Mouse (Mus musculus) testis, adult 2 months (tissue): ENCODE data around the gene Gm3336. TPM values are rescaled to one million over a fixed set of nuclear protein-coding genes. Genes with fewer than 3 reads are reported as not detected.

Source experiments
- H3K27ac ChIP-seq: fragments of 200-500 bp; 2 replicates; pipeline ENCODE4 v1.5.1; 2012; ENCODE audit warnings: low read depth, low read length; ENCODE audit not compliant: control insufficient read depth, insufficient read depth
- H3K27me3 ChIP-seq: fragments of 200-500 bp; 2 replicates; pipeline ENCODE4 v1.6.1; 2012; ENCODE audit warnings: mild to moderate bottlenecking, low read length, moderate library complexity; ENCODE audit not compliant: control insufficient read depth, insufficient read depth
- H3K36me3 ChIP-seq: fragments of 200-500 bp; 2 replicates; pipeline ENCODE4 v1.6.1; 2012; ENCODE audit warnings: mild to moderate bottlenecking, low read length; ENCODE audit not compliant: control insufficient read depth, insufficient read depth
- H3K4me1 ChIP-seq: fragments of 200-500 bp; 2 replicates; pipeline ENCODE4 v1.6.1; 2012; ENCODE audit warnings: low read length; ENCODE audit not compliant: control insufficient read depth, insufficient read depth
- H3K4me3 ChIP-seq: fragments of 200-500 bp; 2 replicates; pipeline ENCODE4 v1.5.1; 2012; ENCODE audit warnings: low read depth, mild to moderate bottlenecking, low read length, moderate library complexity, mixed read lengths; ENCODE audit not compliant: control insufficient read depth
- CTCF ChIP-seq: fragments of 200-500 bp; IDR thresholded peaks from 2 replicates; pipeline ENCODE4 v1.5.1; 2012; ENCODE audit warnings: low read depth, mild to moderate bottlenecking, inconsistent platforms, low read length, moderate library complexity; ENCODE audit not compliant: control insufficient read depth, insufficient read depth, insufficient replicate concordance
- POLR2A ChIP-seq: fragments of 200-500 bp; IDR thresholded peaks from 2 replicates; pipeline ENCODE4 v1.6.1; 2012; ENCODE audit warnings: low read depth, mild to moderate bottlenecking, inconsistent platforms, low read length, moderate library complexity; ENCODE audit not compliant: control insufficient read depth
- polyA plus RNA-seq: library from polyadenylated mRNA; depleted of rRNA; stranded (reverse); fragments of >200 nt; gene quantifications from 2 replicates; pipeline ENCODE4 v1.2.3, GENCODE M21; 2012

Gm3336 gene
- polyA plus RNA-seq, 1 experiment = 0.86 TPM

GRCm38 (mm10) chr8:70684291-70684690 is 34.1 kb upstream of the Gm3336 start:
- TF ChIP-seq CTCF = no peak
- no peak for TF ChIP-seq POLR2A
- H3K4me1 ChIP-seq = peaks cover 5% of the 10 kb centered on the region
- no peaks in the 10 kb centered on the region for H3K36me3 ChIP-seq
- no peaks in the 10 kb centered on the region for H3K27me3 ChIP-seq
- no peak overlapping the region for H3K4me3 ChIP-seq
- H3K27ac ChIP-seq = no peak overlapping the region

DNA sequence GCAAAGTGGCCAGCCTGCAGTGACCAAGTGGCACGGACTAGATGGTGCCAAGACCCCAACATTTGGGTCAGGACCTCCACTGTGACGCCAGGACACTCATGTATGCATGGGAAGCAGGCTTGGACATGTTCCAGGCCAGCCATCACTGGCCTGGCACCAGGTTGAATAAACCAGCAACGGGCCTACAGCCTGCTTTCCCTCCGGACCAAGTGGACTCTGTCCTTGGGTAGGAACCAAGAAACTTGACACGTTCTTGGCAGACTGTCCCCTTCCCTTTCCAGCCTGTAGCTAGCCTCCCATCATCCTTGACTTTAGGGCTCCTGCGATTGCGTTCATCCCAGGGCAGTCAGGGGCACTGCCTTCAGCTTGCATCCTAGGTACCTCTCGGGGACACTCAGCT is 30.8 kb upstream of the Gm3336 start:
- TF ChIP-seq POLR2A (0 out of 2 replicates have a peak, but pooled peaks have one; percentile 36), CTCF (no peak)
- Histone ChIP-seq H3K27ac (0 out of 2 replicates have a peak overlapping the region, but pooled peaks have one; percentile 1), H3K4me3 (no peak overlapping the region), H3K36me3 (no peaks in the 10 kb centered on the region), H3K27me3 (no peaks in the 10 kb centered on the region), H3K4me1 (peaks cover 9% of the 10 kb centered on the region)

DNA sequence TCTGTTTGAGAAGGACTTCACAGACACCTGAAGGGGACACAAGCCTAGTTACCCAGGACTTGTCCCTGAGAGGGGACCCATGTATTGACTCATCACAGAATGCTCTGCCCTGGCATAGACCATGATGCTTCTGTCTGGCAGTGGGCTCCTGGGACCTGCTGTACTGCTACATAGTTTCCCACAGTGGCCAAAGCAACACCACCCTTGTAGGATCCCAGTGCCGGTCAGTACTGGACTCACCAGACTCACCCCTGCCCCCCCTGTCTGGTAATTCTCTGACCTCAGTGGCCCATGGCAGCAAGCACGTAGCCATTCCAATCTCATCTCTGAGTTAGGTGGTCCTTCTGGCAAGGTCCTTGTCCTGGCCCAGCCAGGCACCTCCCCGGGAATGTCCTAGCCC is 30.2 kb upstream of the Gm3336 start:
- H3K36me3 ChIP-seq = no peaks in the 10 kb centered on the region
- no peak overlapping the region for H3K4me3 ChIP-seq
- H3K27ac ChIP-seq = no peak overlapping the region
- TF ChIP-seq CTCF (no peak), POLR2A (no peak)
- no peaks in the 10 kb centered on the region for H3K27me3 ChIP-seq
- peaks cover 9% of the 10 kb centered on the region for H3K4me1 ChIP-seq

GRCm38 (mm10) chr8:70689892-70690390 is 28.4 kb upstream of the Gm3336 start:
- Histone ChIP-seq H3K27me3 (no peaks in the 10 kb centered on the region), H3K4me3 (no peak overlapping the region), H3K36me3 (no peaks in the 10 kb centered on the region), H3K27ac (no peak overlapping the region), H3K4me1 (peaks cover 13% of the 10 kb centered on the region)
- no peak for TF ChIP-seq CTCF
- no peak for TF ChIP-seq POLR2A

GRCm38 (mm10) chr8:70691230-70691629 is 27.1 kb upstream of the Gm3336 start:
- Histone ChIP-seq H3K36me3 (no peaks in the 10 kb centered on the region), H3K4me3 (peak overlapping the region; percentile 71), H3K27me3 (no peaks in the 10 kb centered on the region), H3K27ac (peak overlapping the region; percentile 59; the same call in 1 of the 2 replicates), H3K4me1 (peaks cover 26% of the 10 kb centered on the region)
- TF ChIP-seq POLR2A (no peak), CTCF (no peak)

GRCm38 (mm10) chr8:70691727-70692231 is 26.6 kb upstream of the Gm3336 start:
- TF ChIP-seq POLR2A = no peak
- TF ChIP-seq CTCF = no peak
- Histone ChIP-seq H3K27me3 (no peaks in the 10 kb centered on the region), H3K4me1 (peaks cover 30% of the 10 kb centered on the region), H3K4me3 (peak overlapping the region; percentile 71), H3K36me3 (no peaks in the 10 kb centered on the region), H3K27ac (peak overlapping the region; percentile 59; the same call in 1 of the 2 replicates)

- Histone ChIP-seq H3K4me3 (no peak overlapping the region), H3K4me1 (peaks cover 39% of the 10 kb centered on the region), H3K36me3 (no peaks in the 10 kb centered on the region), H3K27ac (no peak overlapping the region), H3K27me3 (no peaks in the 10 kb centered on the region)
- TF ChIP-seq CTCF = no peak
- no peak for TF ChIP-seq POLR2A
Measured at GRCm38 (mm10) chr8:70693636-70694035, 24.7 kb upstream of the Gm3336 start.
